Mouse (Mus musculus): ENCODE measurements around the gene Fyn. TPM values are rescaled to one million over a fixed set of nuclear protein-coding genes. Genes with fewer than 3 reads are reported as not detected.

The Fyn gene
- polyA plus RNA-seq, 1 experiment from 2014 or later = 21.4 TPM

DNA sequence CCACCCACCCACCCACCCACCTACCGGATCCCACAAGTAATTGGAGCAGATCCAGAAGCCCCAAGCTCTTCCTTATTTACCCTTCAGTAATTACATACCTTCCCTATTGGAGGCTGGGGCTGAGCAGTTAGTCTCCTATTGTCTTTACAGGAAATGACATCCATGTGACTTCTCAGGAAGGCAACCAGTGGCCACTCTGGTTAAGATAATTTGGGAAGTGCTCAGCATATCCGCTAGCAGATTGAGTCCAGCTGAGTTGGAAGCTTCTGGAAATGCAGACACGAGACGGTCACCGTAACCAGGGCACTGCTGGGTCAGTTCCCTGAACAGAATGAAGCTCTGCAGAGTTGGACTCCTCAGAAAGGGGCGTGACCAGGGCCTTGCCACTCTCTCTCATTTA is 82.4 kb downstream of the Fyn start:
- peak; percentile 48 for ATAC-seq (ENCODE audit: borderline replicate concordance, extremely low read depth, low FRiP score, low TSS enrichment)
- WGBS = 65% methylated on average over 6 of the region's 6 CpGs

GRCm38 (mm10) chr10:39451918-39452624 is 83.4 kb downstream of the Fyn start:
- no peak for ATAC-seq (ENCODE audit: borderline replicate concordance, extremely low read depth, low FRiP score, low TSS enrichment)
- peak overlapping the region; percentile 83 for H3K27ac ChIP-seq
- 87% methylated on average over 8 of the region's 8 CpGs for WGBS
- H3K9ac ChIP-seq = no peak overlapping the region
- no peak overlapping the region for H3K4me2 ChIP-seq
- no peaks in the 10 kb centered on the region for H3K36me3 ChIP-seq
- H3K9me3 ChIP-seq = no peaks in the 10 kb centered on the region
- peaks cover 17% of the 10 kb centered on the region for H3K4me1 ChIP-seq
- H3K4me3 ChIP-seq = no peak overlapping the region
- H3K27me3 ChIP-seq = no peaks in the 10 kb centered on the region

More for the DNA sequence above, 82.4 kb downstream of the Fyn start:
- no peak overlapping the region for H3K9ac ChIP-seq
- H3K36me3 ChIP-seq = no peaks in the 10 kb centered on the region
- no peaks in the 10 kb centered on the region for H3K27me3 ChIP-seq
- H3K4me3 ChIP-seq = no peak overlapping the region
- peak overlapping the region; percentile 83 for H3K27ac ChIP-seq
- H3K9me3 ChIP-seq = no peaks in the 10 kb centered on the region
- no peak overlapping the region for H3K4me2 ChIP-seq
- H3K4me1 ChIP-seq = peaks cover 17% of the 10 kb centered on the region

DNA sequence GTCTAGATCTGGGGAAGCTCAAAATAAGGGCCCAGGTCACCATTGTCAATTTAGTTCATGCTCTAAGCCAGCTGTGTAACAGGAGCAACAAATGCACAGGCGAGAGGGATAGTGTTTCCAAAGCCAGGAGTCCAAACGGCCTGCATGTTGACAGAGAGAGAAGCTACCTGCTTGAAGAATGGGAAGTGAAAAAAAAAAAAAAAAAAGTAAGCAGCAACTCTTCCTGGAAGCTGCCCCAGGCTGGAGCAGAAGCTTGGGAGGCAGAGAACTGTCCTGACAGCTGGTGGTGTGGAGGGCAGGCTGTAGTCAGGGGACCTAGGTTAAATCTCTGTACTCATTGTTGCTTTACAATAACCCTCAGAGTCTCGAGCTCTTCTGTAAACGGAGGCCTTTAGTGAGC is 86.7 kb downstream of the Fyn start:
- no peak overlapping the region for H3K4me3 ChIP-seq
- H3K27ac ChIP-seq = no peak overlapping the region
- H3K36me3 ChIP-seq = no peaks in the 10 kb centered on the region
- H3K9ac ChIP-seq = no peak overlapping the region
- H3K4me2 ChIP-seq = no peak overlapping the region
- H3K4me1 ChIP-seq = peaks cover 25% of the 10 kb centered on the region
- H3K27me3 ChIP-seq = no peaks in the 10 kb centered on the region
- ATAC-seq (ENCODE audit: borderline replicate concordance, extremely low read depth, low FRiP score, low TSS enrichment) = no peak
- WGBS = 50% methylated on average over 4 of the region's 4 CpGs
- no peaks in the 10 kb centered on the region for H3K9me3 ChIP-seq

DNA sequence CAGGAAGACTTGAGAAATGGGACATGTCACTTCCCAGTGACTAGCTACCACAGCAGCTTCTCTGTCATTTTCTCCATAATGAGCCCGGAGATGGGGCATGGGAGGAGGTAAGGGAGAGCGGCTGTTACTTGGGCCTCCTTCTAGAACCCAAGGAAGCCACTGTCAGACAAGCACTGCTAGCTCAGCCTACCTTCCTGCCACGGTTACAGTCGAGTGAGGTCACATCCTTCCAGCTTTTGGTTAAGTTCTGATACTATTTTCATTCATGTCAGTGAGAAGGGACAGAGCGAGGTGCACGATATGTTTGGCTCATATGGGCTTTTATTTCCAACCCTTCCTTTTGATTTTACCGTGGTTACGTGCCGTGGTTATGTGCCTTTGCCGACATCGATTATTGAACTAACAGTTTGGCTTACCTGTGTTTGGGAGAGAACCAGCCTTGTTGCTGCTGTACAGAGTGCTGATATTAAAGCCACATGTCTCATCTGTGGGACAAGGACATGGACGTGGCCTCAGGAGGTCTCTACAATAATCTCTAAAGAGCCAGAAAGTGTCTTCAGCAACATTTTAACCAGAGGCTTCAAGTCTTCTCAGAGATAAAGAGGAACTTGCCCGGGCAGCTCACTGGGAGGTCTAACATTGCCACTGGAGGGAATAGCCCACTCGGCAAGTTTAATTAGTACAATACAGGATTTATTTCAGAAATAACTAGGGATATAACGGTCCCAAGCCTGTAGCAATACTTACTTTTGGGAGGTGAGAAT is 87.4 kb downstream of the Fyn start:
- Histone ChIP-seq H3K9me3 (no peaks in the 10 kb centered on the region), H3K27me3 (no peaks in the 10 kb centered on the region), H3K4me3 (no peak overlapping the region), H3K36me3 (no peaks in the 10 kb centered on the region), H3K9ac (no peak overlapping the region), H3K4me2 (no peak overlapping the region), H3K27ac (no peak overlapping the region), H3K4me1 (peaks cover 22% of the 10 kb centered on the region)
- WGBS = 81% methylated on average over 15 of the region's 15 CpGs
- no peak for ATAC-seq (ENCODE audit: borderline replicate concordance, extremely low read depth, low FRiP score, low TSS enrichment)

- no peak for ATAC-seq (ENCODE audit: borderline replicate concordance, extremely low read depth, low FRiP score, low TSS enrichment)
- no peak overlapping the region for H3K27ac ChIP-seq
- no peaks in the 10 kb centered on the region for H3K36me3 ChIP-seq
- no peak overlapping the region for H3K4me3 ChIP-seq
- H3K4me1 ChIP-seq = peaks cover 23% of the 10 kb centered on the region
- no peak overlapping the region for H3K4me2 ChIP-seq
- no peaks in the 10 kb centered on the region for H3K27me3 ChIP-seq
- H3K9me3 ChIP-seq = no peaks in the 10 kb centered on the region
- H3K9ac ChIP-seq = no peak overlapping the region
- 85% methylated on average over 6 of the region's 6 CpGs for WGBS
These were observed 88.1 kb downstream of the Fyn start for GRCm38 (mm10) chr10:39456776-39457175.

DNA sequence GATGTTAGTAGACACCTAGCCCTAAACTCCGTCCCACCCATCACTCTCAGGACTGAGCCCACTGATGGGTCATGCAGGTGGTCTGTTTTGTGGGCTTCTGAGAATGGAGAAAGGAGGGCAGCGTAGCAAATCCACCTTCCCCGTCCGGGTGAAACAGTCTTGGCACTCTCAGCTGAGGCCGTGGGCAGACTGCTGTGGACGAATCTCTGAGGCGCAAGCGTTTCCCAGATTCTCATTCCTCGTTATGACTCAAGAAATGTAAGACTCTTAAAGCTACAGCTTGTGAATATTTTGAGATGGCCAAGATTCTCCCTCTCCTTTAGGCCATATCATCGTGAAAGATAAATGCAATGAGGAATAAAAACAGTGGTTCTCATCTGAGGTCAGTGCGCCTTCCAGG is 88.6 kb downstream of the Fyn start:
- Histone ChIP-seq H3K4me1 (peaks cover 28% of the 10 kb centered on the region), H3K4me2 (no peak overlapping the region), H3K9ac (no peak overlapping the region), H3K27ac (no peak overlapping the region), H3K27me3 (no peaks in the 10 kb centered on the region), H3K36me3 (no peaks in the 10 kb centered on the region), H3K4me3 (no peak overlapping the region), H3K9me3 (no peaks in the 10 kb centered on the region)
- WGBS = 87% methylated on average over 11 of the region's 11 CpGs
- no peak for ATAC-seq (ENCODE audit: borderline replicate concordance, extremely low read depth, low FRiP score, low TSS enrichment)

GRCm38 (mm10) chr10:39458766-39459699 is 90.4 kb downstream of the Fyn start:
- Histone ChIP-seq H3K36me3 (no peaks in the 10 kb centered on the region), H3K27me3 (no peaks in the 10 kb centered on the region), H3K4me2 (no peak overlapping the region), H3K9ac (no peak overlapping the region), H3K4me1 (peaks cover 38% of the 10 kb centered on the region), H3K4me3 (no peak overlapping the region), H3K9me3 (no peaks in the 10 kb centered on the region), H3K27ac (peak overlapping the region; percentile 23; the same call in 1 of the 2 replicates)
- peak; percentile 71 for ATAC-seq (ENCODE audit: borderline replicate concordance, extremely low read depth, low FRiP score, low TSS enrichment)
- WGBS = 47% methylated on average over 13 of the region's 13 CpGs

DNA sequence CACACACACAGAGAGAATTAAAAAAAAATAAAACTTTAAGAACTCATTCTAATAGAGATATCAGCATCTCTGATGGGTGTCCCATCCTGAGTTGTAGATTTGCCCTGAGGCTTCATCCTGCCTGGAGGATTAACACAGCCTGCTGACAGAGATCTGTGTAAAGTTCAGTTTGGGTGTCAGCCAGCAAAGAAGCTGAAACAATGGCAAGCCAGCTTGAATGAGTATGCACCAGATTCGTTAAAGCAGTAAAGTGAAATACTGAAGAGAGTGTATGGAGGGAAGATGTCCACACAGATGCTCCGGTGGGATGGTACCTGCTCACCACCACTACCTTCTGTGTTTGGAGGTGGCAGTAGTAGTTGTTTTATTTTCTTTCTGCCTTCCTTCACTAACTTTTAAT is 92.0 kb downstream of the Fyn start:
- H3K4me3 ChIP-seq = no peak overlapping the region
- H3K27me3 ChIP-seq = no peaks in the 10 kb centered on the region
- peaks cover 38% of the 10 kb centered on the region for H3K4me1 ChIP-seq
- no peak overlapping the region for H3K9ac ChIP-seq
- 68% methylated on average over 2 of the region's 2 CpGs for WGBS
- H3K36me3 ChIP-seq = no peaks in the 10 kb centered on the region
- H3K27ac ChIP-seq = no peak overlapping the region
- H3K4me2 ChIP-seq = no peak overlapping the region
- ATAC-seq (ENCODE audit: borderline replicate concordance, extremely low read depth, low FRiP score, low TSS enrichment) = no peak
- H3K9me3 ChIP-seq = no peaks in the 10 kb centered on the region

- H3K9ac ChIP-seq = no peak overlapping the region
- H3K36me3 ChIP-seq = no peaks in the 10 kb centered on the region
- no peak overlapping the region for H3K4me3 ChIP-seq
- H3K4me2 ChIP-seq = no peak overlapping the region
- no peaks in the 10 kb centered on the region for H3K9me3 ChIP-seq
- H3K27me3 ChIP-seq = no peaks in the 10 kb centered on the region
- WGBS = 44% methylated on average over 5 of the region's 5 CpGs
- no peak overlapping the region for H3K27ac ChIP-seq
- no peak for ATAC-seq (ENCODE audit: borderline replicate concordance, extremely low read depth, low FRiP score, low TSS enrichment)
- peaks cover 38% of the 10 kb centered on the region for H3K4me1 ChIP-seq
These were observed 93.3 kb downstream of the Fyn start for GRCm38 (mm10) chr10:39461909-39462308.

DNA sequence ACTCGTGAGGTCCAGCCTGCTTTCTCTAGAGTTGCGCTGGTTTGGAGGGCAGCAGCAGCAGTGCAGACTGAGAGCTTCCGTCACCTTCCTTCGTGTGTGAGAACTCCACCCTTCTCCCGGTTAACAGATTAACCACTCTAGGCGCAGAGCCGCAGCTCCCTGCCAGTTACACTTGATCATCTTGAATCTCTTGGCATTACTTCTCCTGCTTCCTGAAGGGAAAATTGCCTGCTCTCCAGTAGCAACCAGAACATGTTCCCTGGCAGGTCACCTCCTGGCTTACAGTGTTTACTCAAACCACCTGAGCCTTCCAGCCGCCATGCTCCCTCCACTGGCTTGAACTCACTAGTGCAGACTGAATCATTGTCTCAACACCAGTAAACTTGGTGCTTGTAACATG is 94.1 kb downstream of the Fyn start:
- Histone ChIP-seq H3K9ac (no peak overlapping the region), H3K27me3 (no peaks in the 10 kb centered on the region), H3K36me3 (no peaks in the 10 kb centered on the region), H3K4me1 (peaks cover 40% of the 10 kb centered on the region), H3K9me3 (no peaks in the 10 kb centered on the region), H3K4me2 (peak overlapping the region; percentile 12; the same call in 1 of the 2 replicates), H3K4me3 (no peak overlapping the region), H3K27ac (peak overlapping the region; percentile 16; the same call in 1 of the 2 replicates)
- no peak for ATAC-seq (ENCODE audit: borderline replicate concordance, extremely low read depth, low FRiP score, low TSS enrichment)
- 46% methylated on average over 8 of the region's 8 CpGs for WGBS

DNA sequence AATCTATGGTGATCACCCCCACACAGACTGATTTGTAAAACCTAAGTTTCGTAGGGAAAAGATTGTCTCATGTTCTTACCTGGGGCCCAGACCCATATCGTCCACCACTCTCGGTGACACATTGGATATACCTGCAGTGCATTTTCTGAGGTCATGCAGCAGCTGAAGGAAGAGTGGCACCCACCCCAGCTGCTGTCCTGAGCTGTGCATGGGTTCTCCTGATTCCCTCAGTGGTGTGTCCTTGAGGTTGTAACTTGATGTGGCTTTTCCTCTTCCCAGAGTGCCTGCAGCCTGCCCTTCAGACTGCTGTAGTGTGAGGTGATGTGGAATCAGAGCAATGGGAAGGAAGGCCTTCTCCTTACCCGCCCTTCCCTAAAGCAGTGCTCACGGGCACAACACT is 95.7 kb downstream of the Fyn start:
- H3K4me3 ChIP-seq = no peak overlapping the region
- peaks cover 38% of the 10 kb centered on the region for H3K4me1 ChIP-seq
- no peak for ATAC-seq (ENCODE audit: borderline replicate concordance, extremely low read depth, low FRiP score, low TSS enrichment)
- no peaks in the 10 kb centered on the region for H3K9me3 ChIP-seq
- no peak overlapping the region for H3K4me2 ChIP-seq
- no peaks in the 10 kb centered on the region for H3K36me3 ChIP-seq
- no peak overlapping the region for H3K9ac ChIP-seq
- WGBS = 92% methylated on average over 5 of the region's 5 CpGs
- no peaks in the 10 kb centered on the region for H3K27me3 ChIP-seq
- no peak overlapping the region for H3K27ac ChIP-seq
